Mouse (Mus musculus) E14TG2a.4 (cell line): ENCODE results near the gene Slc8a1.

ENCODE experiments used
- CTCF ChIP-seq: conservative IDR thresholded peaks from 2 replicates; pipeline ENCODE4 v1.5.1; 2014; ENCODE audit warnings: low read length
- NANOG ChIP-seq: IDR thresholded peaks from 2 replicates; pipeline ENCODE4 v1.6.1; 2014; ENCODE audit warnings: borderline replicate concordance, low read length, mixed read lengths
- POU5F1 ChIP-seq: IDR thresholded peaks from 2 replicates; pipeline ENCODE4 v1.6.1; 2014; ENCODE audit warnings: low read length, borderline replicate concordance

GRCm38 (mm10) chr17:81599072-81599471, 139.1 kb downstream of the Slc8a1 start:
- TF ChIP-seq CTCF = no peak
- no peak for TF ChIP-seq POU5F1
- no peak for TF ChIP-seq NANOG
